Mouse (Mus musculus) forebrain, postnatal 0 days (tissue): ENCODE measurements at regions not wholly inside any gene's neighbourhood (a gene's known extent, or its start where the extent isn't known, plus 50 kb on each side); places are given as distances from the start of the nearest gene placed in this dataset.
A peak's percentile ranks its signal among the peaks of the same experiment; 100 is the strongest.

ENCODE experiments used
- ATAC-seq: fragments of 200-750 bp; cut with Nextera tagmentation; 2 replicates; pipeline ENCODE4 v1.8.0; 2017; ENCODE audit warnings: mild to moderate bottlenecking, moderate library complexity
- DNase-seq: peaks from one replicate; pipeline ENCODE4 v3.0.0-alpha.2; 2015
- H3K27ac ChIP-seq: fragments of 300-500 bp; sonication (generic); 2 replicates; pipeline ENCODE4 v1.5.1; 2014; ENCODE audit warnings: low read depth, mild to moderate bottlenecking, antibody characterized with exemption, low read length, moderate library complexity, mixed read lengths
- H3K27me3 ChIP-seq: fragments of 300-500 bp; sonication (generic); 2 replicates; pipeline ENCODE4 v1.6.1; 2014; ENCODE audit warnings: mild to moderate bottlenecking, low read length, mixed read lengths; ENCODE audit not compliant: insufficient read depth
- H3K36me3 ChIP-seq: fragments of 300-500 bp; sonication (generic); 2 replicates; pipeline ENCODE4 v1.6.1; 2014; ENCODE audit warnings: mild to moderate bottlenecking, moderate library complexity; ENCODE audit not compliant: insufficient read depth
- H3K4me1 ChIP-seq: fragments of 300-500 bp; sonication (generic); 2 replicates; pipeline ENCODE4 v1.6.1; 2014; ENCODE audit warnings: antibody characterized with exemption; ENCODE audit not compliant: insufficient read depth
- H3K4me2 ChIP-seq: fragments of 300-500 bp; sonication (generic); 2 replicates; pipeline ENCODE4 v1.6.1; 2014; ENCODE audit warnings: low read depth, mild to moderate bottlenecking, moderate library complexity
- H3K4me3 ChIP-seq: fragments of 300-500 bp; sonication (generic); 2 replicates; pipeline ENCODE4 v1.5.1; 2014; ENCODE audit warnings: low read depth, low read length, mixed read lengths
- H3K9ac ChIP-seq: fragments of 300-500 bp; sonication (generic); 2 replicates; pipeline ENCODE4 v1.6.1; 2014; ENCODE audit warnings: mild to moderate bottlenecking
- H3K9me3 ChIP-seq: fragments of 300-500 bp; sonication (generic); 2 replicates; pipeline ENCODE4 v1.6.1; 2016; ENCODE audit warnings: low read length
- CTCF ChIP-seq: sonication (generic); IDR thresholded peaks from 2 replicates; pipeline ENCODE4 v1.5.1; 2016; ENCODE audit warnings: antibody characterized with exemption, control low read depth, low read depth
- WGBS: fragments of 180-500 bp; shearing (Covaris S2); extraction: QIAGEN DNeasy Blood & Tissue Kit; methylation state at CpG from one replicate; pipeline ENCODE4 v1.1.7; 2014; 5-methylcytosine and 5-hydroxymethylcytosine counted together

DNA sequence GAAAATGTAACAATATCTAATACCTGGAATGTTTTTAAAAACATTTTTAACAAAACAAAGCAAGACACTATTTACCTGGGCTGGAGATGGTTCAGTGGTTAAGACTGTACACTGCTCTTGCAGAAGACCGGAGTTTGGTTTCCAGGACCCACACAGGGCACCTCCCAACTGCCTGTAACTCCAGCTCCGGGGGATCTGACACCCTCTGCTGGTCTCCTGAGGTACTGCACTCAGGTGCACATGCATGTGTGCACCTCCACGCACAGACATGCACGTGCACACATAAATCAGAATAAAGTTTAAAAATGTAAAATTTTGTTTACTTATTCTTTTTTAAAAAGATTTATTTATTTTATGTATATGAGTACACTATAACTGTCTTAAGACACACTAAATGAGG is 70.4 kb upstream of the Tbx5 start:
- H3K27ac ChIP-seq, result no peak overlapping the region
- ATAC-seq (no peak), DNase-seq (no peak)
- no peak overlapping the region for H3K4me2 ChIP-seq
- no peak overlapping the region for H3K9ac ChIP-seq
- no peaks in the 10 kb centered on the region for H3K9me3 ChIP-seq
- H3K27me3 ChIP-seq, result no peaks in the 10 kb centered on the region; the same call in 1 of the 2 replicates
- H3K4me3 ChIP-seq, result no peak overlapping the region
- TF ChIP-seq CTCF, result peak; percentile 40
- no peaks in the 10 kb centered on the region for H3K36me3 ChIP-seq
- no peaks in the 10 kb centered on the region for H3K4me1 ChIP-seq
- WGBS, result 83% methylated on average over 4 of the region's 4 CpGs

DNA sequence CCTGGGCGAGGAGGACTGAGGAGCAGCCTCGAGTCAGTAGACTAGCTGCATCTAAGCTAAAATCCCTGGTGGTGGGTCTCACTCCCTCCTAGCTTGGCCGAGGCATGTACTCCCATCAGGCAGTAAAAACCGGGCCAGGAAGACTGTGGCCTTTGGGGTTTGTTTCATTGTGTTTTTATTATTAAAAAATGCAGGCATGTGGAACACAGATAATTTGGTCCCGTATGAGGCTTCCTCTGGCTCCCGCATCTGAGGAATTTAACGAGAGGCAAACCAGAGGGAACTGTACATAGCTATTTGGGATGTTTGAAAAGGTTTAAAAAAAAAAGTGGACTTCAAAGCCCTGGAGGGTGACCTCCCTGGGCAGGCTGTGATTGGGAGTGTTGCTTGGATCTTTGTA is 69.1 kb upstream of the Tbx5 start:
- ATAC-seq, result no peak
- TF ChIP-seq CTCF, result no peak
- DNase-seq, result no peak
- Histone ChIP-seq H3K36me3 (no peaks in the 10 kb centered on the region), H3K9me3 (no peaks in the 10 kb centered on the region), H3K27ac (no peak overlapping the region), H3K9ac (no peak overlapping the region), H3K4me1 (no peaks in the 10 kb centered on the region), H3K4me3 (no peak overlapping the region), H3K27me3 (no peaks in the 10 kb centered on the region; the same call in none of the 2 replicates), H3K4me2 (no peak overlapping the region)
- WGBS, result 26% methylated on average over 7 of the region's 7 CpGs

DNA sequence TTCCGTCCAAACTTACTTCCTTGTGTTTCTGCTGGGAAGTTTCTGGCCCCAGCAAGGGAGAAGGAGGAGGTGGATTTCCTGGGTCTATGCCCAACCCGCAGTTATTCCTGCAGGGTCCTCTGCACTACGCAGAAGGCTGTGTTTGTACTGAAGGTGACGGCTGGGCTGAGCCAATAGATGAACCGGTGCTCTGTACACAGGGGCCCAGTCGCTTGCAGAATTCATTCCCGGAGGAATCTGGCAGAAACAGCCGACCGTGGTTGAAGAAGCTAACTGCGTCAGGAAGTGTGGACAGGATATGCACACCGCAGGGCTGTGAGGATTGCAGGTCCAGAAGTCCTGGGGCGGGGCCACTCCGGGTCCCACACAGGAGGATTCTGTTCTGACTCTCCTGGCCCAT is 66.1 kb upstream of the Tbx5 start:
- 54% methylated on average over 13 of the region's 13 CpGs for WGBS

DNA sequence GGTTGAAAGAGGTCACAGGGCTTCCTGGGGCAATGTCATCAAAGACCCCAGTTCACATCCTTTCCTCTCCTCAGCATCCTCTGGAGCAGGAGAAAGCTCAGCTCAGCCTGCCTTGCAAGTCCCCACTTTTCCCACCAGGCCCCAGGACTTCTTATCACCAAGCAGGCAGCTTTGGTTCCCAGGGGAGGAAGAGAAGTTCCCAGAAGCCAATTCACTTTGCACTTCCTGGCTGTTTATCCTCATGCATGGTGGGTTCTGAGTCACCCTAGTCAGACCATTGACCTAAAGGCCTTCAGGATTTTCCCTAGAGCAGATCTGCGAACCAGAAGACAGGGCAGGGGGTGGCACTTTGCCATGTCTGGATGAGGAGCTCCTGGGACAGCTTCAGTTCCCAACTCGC is 61.5 kb upstream of the Tbx5 start:
- WGBS, result 65% methylated on average over 2 of the region's 2 CpGs
- H3K4me1 ChIP-seq, result no peaks in the 10 kb centered on the region
- H3K36me3 ChIP-seq, result no peaks in the 10 kb centered on the region
- no peak overlapping the region for H3K4me3 ChIP-seq
- DNase-seq (no peak), ATAC-seq (no peak)
- no peaks in the 10 kb centered on the region for H3K9me3 ChIP-seq
- H3K9ac ChIP-seq, result no peak overlapping the region
- H3K27ac ChIP-seq, result no peak overlapping the region
- peaks cover 3% of the 10 kb centered on the region for H3K27me3 ChIP-seq
- TF ChIP-seq CTCF, result no peak
- H3K4me2 ChIP-seq, result no peak overlapping the region

More for the DNA sequence above, 66.1 kb upstream of the Tbx5 start:
- no peak overlapping the region for H3K9ac ChIP-seq
- no peaks in the 10 kb centered on the region for H3K4me1 ChIP-seq
- H3K36me3 ChIP-seq, result no peaks in the 10 kb centered on the region
- no peak overlapping the region for H3K4me3 ChIP-seq
- no peak for TF ChIP-seq CTCF
- H3K27me3 ChIP-seq, result no peaks in the 10 kb centered on the region; the same call in none of the 2 replicates
- ATAC-seq (no peak), DNase-seq (no peak)
- no peak overlapping the region for H3K4me2 ChIP-seq
- H3K9me3 ChIP-seq, result no peaks in the 10 kb centered on the region
- no peak overlapping the region for H3K27ac ChIP-seq

DNA sequence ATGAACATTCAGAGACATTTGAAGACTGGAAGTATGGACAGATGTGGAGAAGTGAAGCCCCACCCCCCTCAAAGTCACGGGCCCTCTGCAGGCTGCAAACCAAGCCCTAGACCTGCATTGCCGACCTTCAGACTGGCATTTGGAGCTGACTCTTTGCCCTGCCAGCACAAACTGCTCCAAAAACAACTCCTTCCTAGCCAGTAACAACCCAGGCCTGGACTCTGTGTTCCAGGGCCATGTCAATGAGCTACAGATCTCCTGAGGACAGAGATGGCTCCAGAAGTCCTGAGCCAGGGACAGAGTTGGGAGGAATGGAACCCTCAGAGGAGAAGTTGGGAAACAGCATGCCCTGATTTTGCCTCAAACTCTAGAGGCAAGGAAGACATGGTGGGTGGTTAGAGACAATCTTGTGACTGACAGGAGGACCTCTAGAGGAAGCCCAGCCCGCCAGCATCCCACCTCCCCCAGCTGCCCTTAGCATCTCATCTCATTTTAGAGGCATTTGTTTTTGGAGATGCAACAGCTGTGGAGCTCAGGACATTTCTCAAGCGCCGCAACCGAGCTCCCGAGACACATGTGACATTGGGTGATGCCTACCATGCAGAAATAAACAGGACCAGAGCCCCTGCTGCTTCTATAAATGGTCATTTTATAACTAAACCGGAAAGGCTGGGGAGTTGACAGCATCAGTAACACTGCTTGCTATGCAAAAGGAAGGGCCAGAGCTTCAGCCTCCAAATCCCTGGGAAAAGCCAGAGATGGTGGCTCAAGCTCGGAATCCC is 56.2 kb upstream of the Tbx5 start:
- no peak overlapping the region for H3K9ac ChIP-seq
- ATAC-seq, result no peak
- H3K27me3 ChIP-seq, result peaks cover 3% of the 10 kb centered on the region
- no peak overlapping the region for H3K4me3 ChIP-seq
- TF ChIP-seq CTCF, result no peak
- DNase-seq, result no peak
- no peaks in the 10 kb centered on the region for H3K36me3 ChIP-seq
- H3K27ac ChIP-seq, result no peak overlapping the region
- no peaks in the 10 kb centered on the region for H3K4me1 ChIP-seq
- 72% methylated on average over 9 of the region's 9 CpGs for WGBS
- H3K4me2 ChIP-seq, result no peak overlapping the region
- no peaks in the 10 kb centered on the region for H3K9me3 ChIP-seq

DNA sequence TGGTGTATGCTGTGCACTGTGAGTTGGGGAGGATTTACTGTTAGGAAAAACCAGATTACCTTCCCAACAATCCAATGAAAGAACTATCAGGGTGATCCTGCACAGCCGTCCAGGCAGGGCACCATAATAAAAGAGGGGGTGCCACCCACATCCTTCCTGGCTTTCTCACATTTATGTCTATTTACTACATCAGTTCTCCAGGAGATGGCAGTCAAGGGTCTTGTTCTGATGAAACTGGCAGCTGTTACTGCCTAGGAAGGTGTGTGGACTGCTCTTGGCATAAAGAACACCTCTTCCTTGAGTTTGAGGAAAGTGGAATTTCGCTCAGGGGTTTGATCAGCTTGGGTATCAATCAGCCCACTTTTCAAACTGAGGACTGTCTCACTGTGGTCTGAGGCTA is 54.6 kb upstream of the Tbx5 start:
- Histone ChIP-seq H3K4me1 (no peaks in the 10 kb centered on the region), H3K4me2 (no peak overlapping the region), H3K9me3 (no peaks in the 10 kb centered on the region), H3K4me3 (no peak overlapping the region), H3K27me3 (peaks cover 3% of the 10 kb centered on the region), H3K9ac (no peak overlapping the region), H3K36me3 (no peaks in the 10 kb centered on the region), H3K27ac (no peak overlapping the region)
- TF ChIP-seq CTCF, result peak; percentile 74
- whole genome bisulfite sequencing, result 31% methylated on average over 2 of the region's 2 CpGs
- peak; percentile 71 for DNase-seq
- no peak for ATAC-seq

DNA sequence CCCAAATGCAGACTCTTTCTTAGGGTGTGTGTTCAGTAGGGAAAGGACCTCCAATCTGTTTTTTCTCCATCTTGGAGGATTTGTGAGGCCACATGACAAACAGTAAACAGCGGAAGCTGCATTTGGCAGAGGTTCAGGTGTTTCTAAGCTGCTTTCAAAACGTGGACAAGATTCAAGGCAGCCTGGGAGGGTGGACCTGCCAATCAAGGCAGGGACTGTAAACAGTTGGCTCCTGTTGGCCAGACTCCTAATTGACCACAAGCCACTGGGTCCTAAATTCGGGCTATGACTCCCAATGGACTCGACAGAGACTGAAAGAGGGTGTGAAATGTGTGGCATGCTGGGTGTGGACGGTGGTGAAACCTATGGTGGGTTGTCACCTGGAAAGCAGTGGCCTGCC is 51.1 kb upstream of the Tbx5 start:
- no peaks in the 10 kb centered on the region; the same call in 1 of the 2 replicates for H3K27me3 ChIP-seq
- H3K4me1 ChIP-seq, result no peaks in the 10 kb centered on the region
- WGBS, result 37% methylated on average over 5 of the region's 5 CpGs
- no peak overlapping the region for H3K27ac ChIP-seq
- H3K4me2 ChIP-seq, result no peak overlapping the region
- no peaks in the 10 kb centered on the region for H3K9me3 ChIP-seq
- TF ChIP-seq CTCF, result no peak
- no peak for ATAC-seq
- no peak overlapping the region for H3K9ac ChIP-seq
- no peak overlapping the region for H3K4me3 ChIP-seq
- H3K36me3 ChIP-seq, result no peaks in the 10 kb centered on the region
- DNase-seq, result no peak
